Mouse (Mus musculus) macrophage (primary cell): ENCODE data around the gene Micall1. TPM values are rescaled to one million over a fixed set of nuclear protein-coding genes. Genes with fewer than 3 reads are reported as not detected.

Experiments
- H3K27ac ChIP-seq: fragments of 350-480 bp; formaldehyde crosslinking; 2 replicates; pipeline ENCODE4 v1.9.0; 2021
- H3K36me3 ChIP-seq: fragments of 350-480 bp; formaldehyde crosslinking; 2 replicates; pipeline ENCODE4 v1.9.0; 2021; ENCODE audit errors: inconsistent target
- H3K4me3 ChIP-seq: fragments of 350-480 bp; formaldehyde crosslinking; 2 replicates; pipeline ENCODE4 v1.9.0; 2021; ENCODE audit errors: inconsistent target
- H3K79me2 ChIP-seq: fragments of 350-480 bp; formaldehyde crosslinking; 2 replicates; pipeline ENCODE4 v1.9.0; 2021; ENCODE audit errors: inconsistent target
- WGBS: methylation state at CpG from one replicate; pipeline ENCODE4 v1.1.7; 2026; ENCODE audit warnings: inconsistent platforms; ENCODE audit not compliant: missing documents; 5-methylcytosine and 5-hydroxymethylcytosine counted together
- polyA plus RNA-seq: library from polyadenylated mRNA; stranded (reverse); fragments of 250-400 nt; gene quantifications from 3 replicates; pipeline ENCODE4 v1.2.4, GENCODE M21; 2018; ENCODE audit warnings: inconsistent platforms

Gene Micall1
- polyA plus RNA-seq, 1 experiment from 2014 or later = 9.0 TPM

DNA sequence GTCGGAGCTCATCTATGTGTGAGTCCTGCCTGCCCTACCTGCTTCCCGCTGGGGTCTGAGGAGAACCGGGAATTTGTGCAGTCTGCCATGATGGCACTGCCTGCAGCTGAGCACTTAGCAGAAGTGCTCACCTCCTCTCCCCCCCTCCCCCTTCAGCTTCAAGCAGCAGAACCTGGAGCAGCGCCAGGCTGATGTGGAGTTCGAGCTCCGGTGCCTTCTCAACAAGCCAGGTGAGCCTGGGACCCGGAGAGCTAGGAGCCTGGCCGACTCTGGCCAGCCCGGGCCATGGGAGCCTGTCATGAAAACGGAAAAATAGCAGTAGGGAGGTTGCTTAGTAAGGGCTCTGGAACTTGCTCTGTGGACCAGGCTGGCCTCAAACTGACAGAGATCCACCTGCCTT lies 22.1 kb downstream of the Micall1 start:
- Histone ChIP-seq H3K36me3 (peaks cover 56% of the 10 kb centered on the region), H3K4me3 (no peak overlapping the region), H3K27ac (no peak overlapping the region), H3K79me2 (no peaks in the 10 kb centered on the region)
- 95% methylated on average over 9 of the region's 10 CpGs for WGBS

DNA sequence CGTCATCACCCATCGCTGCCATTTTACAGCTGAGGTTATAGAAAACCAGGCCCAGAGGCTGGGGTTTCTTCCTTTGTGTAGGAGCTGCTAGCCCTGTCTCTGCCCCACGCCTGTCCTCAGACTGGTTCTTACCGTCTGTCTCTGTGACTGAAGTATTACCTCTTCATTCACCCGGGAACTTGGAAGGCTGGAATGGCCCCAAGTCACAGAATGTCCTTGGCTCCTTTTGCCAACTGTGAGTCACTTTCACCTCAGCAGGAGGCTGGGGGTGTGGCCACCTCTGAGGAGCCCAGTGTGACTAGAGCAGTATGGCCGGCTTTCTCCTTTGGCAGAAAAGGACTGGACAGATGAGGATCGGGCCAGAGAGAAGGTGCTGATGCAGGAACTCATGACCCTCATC lies 22.7 kb downstream of the Micall1 start:
- H3K27ac ChIP-seq = no peak overlapping the region
- H3K36me3 ChIP-seq = peaks cover 55% of the 10 kb centered on the region
- H3K79me2 ChIP-seq = no peaks in the 10 kb centered on the region
- WGBS = 90% methylated on average over 7 of the region's 7 CpGs
- no peak overlapping the region for H3K4me3 ChIP-seq

DNA sequence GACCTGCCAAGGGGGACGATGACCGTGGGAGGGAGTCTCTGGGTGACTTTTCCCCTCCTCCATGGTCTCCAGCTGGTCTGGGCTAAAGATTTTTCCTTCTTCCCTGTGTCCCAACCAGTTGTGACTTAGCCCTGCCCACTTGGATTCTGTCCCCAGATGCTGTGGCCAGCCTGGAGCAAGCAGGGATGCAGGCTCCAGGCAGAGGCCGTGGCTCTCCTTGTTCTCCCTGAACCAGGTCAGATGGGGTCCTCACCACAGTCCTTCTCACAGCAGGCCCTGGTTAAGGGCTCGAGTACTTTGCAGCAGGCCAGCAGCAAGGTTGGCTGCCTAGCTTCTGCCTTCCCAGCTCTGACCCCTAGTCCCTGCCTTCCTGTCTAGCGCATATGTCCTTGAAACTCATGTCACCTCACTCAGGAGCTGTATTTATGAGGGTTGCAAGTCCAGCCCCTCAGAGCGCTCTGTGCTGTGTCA lies 24.5 kb downstream of the Micall1 start:
- 97% methylated on average over 6 of the region's 6 CpGs for WGBS
- no peaks in the 10 kb centered on the region for H3K79me2 ChIP-seq

DNA sequence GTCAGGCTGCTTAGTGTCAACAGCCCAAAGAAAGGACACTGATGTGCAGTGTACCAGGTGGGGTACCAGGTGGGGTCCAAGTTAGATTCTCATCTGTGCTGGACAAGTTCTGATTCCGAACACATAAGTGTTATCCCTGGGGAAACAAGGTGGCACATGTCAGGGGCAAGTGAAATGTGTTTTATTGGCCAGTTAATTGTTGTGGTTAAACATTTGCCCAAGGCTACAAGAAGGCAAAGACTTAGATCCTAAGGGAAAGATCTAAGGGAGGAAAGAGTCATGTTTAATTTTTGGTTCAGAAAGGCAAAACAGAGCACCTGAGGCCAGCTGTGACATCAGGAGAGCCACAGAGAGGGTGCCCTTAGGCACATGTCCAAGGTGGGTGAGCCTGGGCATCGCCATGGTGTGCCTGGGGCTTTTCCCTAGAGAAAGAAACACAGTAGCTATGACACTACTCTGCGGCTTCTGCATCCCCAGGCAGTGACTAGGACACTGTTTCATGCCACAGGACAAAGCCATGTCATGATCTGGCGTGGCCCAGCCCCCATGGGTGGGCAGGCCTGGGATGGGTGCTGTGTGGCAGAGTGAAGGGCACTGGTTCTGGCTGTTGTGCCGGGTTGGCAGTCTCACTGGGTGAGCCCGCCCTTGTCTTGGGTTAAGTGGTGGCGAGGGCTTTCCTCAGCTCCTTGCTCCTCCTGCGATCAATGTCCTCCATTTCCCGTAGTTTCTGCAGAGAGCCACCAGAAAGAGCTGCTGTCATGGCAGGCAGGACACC lies 26.0 kb downstream of the Micall1 start:
- H3K27ac ChIP-seq = no peak overlapping the region
- WGBS = 94% methylated on average over 9 of the region's 9 CpGs
- no peaks in the 10 kb centered on the region for H3K79me2 ChIP-seq
- H3K36me3 ChIP-seq = peaks cover 36% of the 10 kb centered on the region
- no peak overlapping the region for H3K4me3 ChIP-seq

More for the DNA sequence above, 24.5 kb downstream of the Micall1 start:
- Histone ChIP-seq H3K27ac (no peak overlapping the region), H3K36me3 (peaks cover 41% of the 10 kb centered on the region), H3K4me3 (no peak overlapping the region)

DNA sequence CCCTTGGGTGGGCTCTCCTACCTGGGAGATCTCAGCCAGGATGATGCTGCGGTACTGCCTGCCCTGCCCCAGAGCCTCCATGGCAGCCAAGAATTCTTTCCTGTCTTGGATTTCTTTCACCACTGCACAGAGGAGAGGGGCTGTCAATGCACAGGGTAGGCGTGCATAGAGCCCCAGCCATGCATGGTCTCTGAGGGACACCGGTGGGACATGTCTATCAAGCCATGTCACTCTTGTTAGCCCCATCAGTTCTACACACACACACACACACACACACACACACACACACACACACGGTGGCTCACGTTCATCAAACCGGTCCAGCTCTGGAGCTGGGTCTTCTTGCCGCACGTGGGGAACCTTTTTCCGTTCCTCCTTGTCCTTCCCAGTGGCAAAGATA lies 26.6 kb downstream of the Micall1 start:
- no peak overlapping the region for H3K4me3 ChIP-seq
- H3K36me3 ChIP-seq = peaks cover 30% of the 10 kb centered on the region
- H3K27ac ChIP-seq = no peak overlapping the region
- H3K79me2 ChIP-seq = no peaks in the 10 kb centered on the region
- 82% methylated on average over 9 of the region's 9 CpGs for WGBS

DNA sequence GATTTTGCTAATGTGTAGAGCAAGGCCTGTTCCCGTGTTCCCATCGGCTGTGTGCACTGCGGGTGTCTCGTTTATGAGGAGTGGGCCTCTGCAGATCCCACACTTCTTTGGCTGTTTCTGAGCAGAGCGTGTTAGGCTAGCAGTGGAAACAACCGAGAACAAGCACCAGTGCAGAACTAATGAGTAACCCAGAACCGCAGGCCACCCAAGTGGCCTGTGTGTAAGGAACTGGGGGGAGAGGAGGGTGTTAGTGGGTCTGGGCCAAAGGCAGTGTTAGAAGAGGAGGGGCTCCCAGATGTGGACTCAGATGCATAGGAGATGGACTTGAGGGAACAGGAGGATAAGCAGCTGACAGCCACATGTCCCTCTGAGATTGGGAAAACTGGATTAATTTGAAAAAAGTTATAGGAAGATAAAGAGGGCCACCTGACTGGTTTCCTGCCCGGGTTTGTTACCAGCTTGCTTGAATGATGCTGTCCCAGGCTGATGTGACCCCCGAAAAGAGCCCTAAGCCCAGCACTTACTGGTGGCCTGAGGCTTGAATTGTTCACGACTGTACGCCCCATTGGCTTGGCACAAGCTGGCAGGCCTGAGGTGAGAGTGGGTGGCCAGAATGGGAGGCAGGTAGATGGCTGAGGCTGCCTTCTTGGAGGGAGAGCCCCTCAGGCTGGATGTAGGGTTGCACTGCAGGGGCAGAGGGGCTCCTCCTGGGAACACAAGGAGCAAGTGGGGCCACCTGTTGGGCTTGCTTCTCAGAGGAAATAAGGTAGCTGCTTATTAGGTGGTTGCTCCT lies 27.3 kb downstream of the Micall1 start:
- WGBS = 79% methylated on average over 11 of the region's 11 CpGs
- H3K79me2 ChIP-seq = no peaks in the 10 kb centered on the region
- H3K4me3 ChIP-seq = no peak overlapping the region
- H3K27ac ChIP-seq = no peak overlapping the region
- peaks cover 23% of the 10 kb centered on the region for H3K36me3 ChIP-seq

DNA sequence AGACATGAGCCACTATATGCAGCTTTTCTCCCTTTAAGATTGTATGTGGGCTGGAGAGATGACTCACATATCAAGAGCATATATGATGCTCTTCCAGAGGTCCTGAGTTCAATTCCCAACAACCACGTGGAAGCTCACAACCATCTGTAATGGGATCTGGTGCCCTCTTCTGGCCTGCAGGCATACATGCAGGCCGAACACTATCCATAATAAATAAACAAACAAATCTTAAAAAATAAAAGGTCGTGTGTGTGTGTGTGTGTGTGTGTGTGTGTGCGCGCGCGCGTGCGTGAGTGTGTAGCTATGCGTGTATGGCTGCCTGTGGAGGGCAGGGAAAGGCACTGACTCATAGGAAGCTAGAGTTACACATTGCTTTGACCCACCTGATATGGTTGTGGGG lies 30.9 kb downstream of the Micall1 start:
- no peak overlapping the region for H3K4me3 ChIP-seq

DNA sequence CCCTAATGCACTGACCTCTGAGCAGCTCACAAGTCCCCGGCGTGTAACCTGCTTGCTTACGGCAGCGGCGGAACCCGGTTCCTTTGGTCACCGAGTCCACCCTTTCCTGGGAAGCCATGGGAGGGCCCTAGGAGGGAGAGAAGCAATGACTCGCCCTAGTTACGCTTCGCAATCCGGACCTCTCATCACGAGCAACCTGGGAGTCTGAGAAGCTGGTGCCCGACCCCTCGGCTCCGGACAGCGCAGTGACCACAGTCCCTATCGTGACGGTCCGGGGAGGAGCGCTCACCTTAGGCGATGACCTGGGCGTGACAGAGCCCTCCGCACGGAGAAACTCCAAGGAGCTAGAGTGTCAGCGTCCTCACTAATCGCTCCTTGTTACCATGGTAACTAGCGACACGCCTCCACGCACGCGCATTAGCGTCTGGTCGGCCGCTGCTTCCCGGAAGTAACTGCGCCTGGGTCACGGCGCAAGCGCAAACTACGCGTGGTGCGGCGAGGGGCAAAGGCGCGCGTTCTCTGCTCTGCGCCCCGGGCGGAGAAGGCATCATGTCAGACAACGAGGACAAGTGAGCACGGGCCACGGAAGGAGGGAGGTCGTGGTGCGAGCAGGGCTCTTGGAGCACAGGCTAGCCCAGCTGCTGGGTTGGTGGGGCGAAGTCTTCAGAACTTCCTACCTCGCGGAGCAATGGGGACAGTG lies 32.3 kb downstream of the Micall1 start, which contains the start of the genes Polr2f and 1700088E04Rik:
TSS of gene Polr2f (plus strand) at position 144 of the 700 bp plus-strand sequence.
TSS of gene 1700088E04Rik (minus strand) at position 388 of the 700 bp plus-strand sequence.
- Histone ChIP-seq H3K79me2 (peaks cover 15% of the 10 kb centered on the region), H3K36me3 (peaks cover 17% of the 10 kb centered on the region; the same call in 1 of the 2 replicates), H3K4me3 (peak within 1 kb of the TSS; percentile 97), H3K27ac (peak within 1 kb of the TSS; percentile 42)
- WGBS = under 1% methylated on average over 57 of the region's 57 CpGs

More for the DNA sequence above, 30.9 kb downstream of the Micall1 start:
- WGBS = 45% methylated on average over 9 of the region's 10 CpGs
- Histone ChIP-seq H3K79me2 (peaks cover 15% of the 10 kb centered on the region), H3K36me3 (peaks cover 6% of the 10 kb centered on the region; the same call in 1 of the 2 replicates), H3K27ac (no peak overlapping the region)

DNA sequence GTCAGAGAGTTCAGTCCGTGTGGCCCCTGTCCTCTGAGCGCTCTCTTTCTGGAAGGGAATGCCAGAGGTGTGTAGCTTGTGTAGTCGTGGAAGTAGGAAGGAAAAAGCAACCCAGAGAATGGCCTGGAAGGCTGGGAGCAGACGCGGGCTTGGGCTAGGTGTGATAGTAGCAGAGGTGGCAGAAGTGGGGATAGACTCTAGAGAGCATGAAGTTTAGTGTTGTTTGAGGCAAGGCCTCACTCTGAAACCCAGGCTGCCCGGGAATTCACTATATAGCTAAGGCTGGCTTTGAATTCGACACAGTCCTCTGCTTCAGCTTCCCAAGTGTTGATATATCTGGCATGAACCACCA lies 32.8 kb downstream of the Micall1 start:
- 2% methylated on average over 7 of the region's 7 CpGs for WGBS
- peaks cover 15% of the 10 kb centered on the region for H3K79me2 ChIP-seq
- peaks cover 23% of the 10 kb centered on the region; the same call in 1 of the 2 replicates for H3K36me3 ChIP-seq
- H3K27ac ChIP-seq = peak overlapping the region; percentile 42
- H3K4me3 ChIP-seq = peak overlapping the region; percentile 97

DNA sequence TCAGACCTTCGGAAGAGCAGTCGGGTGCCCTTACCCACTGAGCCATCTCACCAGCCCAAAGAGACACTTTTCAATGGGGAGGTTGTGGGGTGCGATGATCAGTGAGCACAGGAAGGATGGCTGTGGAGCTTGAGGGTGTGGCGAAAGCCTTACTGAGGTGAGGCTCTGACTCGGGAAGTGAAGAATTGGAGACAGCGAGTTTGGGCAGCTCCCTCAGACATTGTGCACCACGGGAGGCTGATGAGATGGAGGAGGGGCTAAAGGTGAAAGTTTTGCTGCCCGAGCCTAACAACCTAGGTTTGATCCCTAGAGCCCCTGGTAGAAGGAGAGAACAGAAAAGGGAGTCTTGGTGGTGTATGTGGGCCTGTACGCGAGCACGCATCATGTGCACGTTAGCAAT lies 34.6 kb downstream of the Micall1 start:
- H3K27ac ChIP-seq = no peak overlapping the region
- H3K4me3 ChIP-seq = no peak overlapping the region
- H3K36me3 ChIP-seq = peaks cover 38% of the 10 kb centered on the region; the same call in 1 of the 2 replicates
- 92% methylated on average over 11 of the region's 12 CpGs for WGBS
- H3K79me2 ChIP-seq = peaks cover 15% of the 10 kb centered on the region

DNA sequence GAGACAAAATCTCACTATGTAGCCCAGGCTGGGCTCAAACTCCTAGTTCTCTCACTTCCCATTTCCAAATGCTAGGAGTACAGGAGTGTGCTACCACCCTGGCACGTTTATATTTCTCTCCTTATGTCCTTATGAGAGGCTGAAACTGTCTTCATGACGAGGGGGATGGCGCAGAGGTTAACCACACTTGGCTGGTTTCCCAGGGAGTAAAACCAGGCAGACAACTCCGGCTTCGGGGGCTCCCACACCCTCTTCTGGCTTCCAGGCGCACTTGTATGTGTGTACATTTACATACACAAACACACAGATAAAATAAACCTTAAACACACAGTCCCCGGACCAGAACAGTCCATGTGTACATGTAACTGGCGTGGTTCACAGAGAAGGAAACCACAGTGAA lies 35.3 kb downstream of the Micall1 start:
- WGBS = 37% methylated on average over 8 of the region's 8 CpGs
- peaks cover 38% of the 10 kb centered on the region; the same call in 1 of the 2 replicates for H3K36me3 ChIP-seq

DNA sequence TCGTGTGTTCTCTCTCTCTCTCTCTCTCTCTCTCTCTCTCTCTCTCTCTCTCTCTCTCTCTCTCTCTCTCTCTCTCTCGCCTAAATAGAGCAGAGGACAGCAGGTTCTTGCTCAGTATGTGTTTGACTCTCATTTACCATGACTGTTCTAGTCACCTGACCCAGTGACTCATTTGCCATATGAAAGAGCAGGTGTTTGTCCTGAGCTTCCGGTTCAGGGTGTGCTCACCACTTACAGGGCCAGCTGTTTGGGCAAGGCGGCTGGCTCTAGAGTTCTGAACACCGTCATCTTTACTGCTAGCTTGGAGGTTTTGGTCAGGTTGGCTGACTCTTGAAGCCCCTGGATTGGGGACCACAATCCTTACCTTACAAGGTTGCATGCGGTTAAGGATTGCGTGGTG lies 36.8 kb downstream of the Micall1 start:
- peaks cover 15% of the 10 kb centered on the region for H3K79me2 ChIP-seq
- no peak overlapping the region for H3K4me3 ChIP-seq
- 90% methylated on average over 6 of the region's 7 CpGs for WGBS
- H3K36me3 ChIP-seq = peaks cover 47% of the 10 kb centered on the region; the same call in 1 of the 2 replicates
- no peak overlapping the region for H3K27ac ChIP-seq

More for the DNA sequence above, 35.3 kb downstream of the Micall1 start:
- H3K27ac ChIP-seq = no peak overlapping the region
- H3K4me3 ChIP-seq = no peak overlapping the region
- peaks cover 15% of the 10 kb centered on the region for H3K79me2 ChIP-seq

DNA sequence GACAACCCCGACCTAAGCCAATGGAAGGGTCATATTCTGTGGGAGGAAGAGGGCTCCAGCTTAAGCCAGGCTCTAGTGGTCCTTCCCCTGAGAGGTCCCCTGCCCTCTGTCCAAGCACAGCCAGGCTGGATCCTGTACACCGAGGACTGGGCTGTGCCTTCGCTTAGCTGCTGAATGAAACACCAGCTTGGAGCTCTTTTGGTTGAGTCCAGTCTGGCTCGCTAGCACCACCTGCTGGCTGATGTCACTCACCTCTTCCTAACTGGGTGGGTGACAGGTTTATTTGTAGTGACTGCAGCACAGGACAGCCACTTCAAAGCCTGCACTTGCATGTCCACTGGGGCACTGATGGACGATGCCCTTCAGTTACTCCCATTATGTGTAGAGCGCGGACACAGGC lies 39.8 kb downstream of the Micall1 start:
- Histone ChIP-seq H3K4me3 (no peak overlapping the region), H3K36me3 (peaks cover 55% of the 10 kb centered on the region; the same call in 1 of the 2 replicates), H3K27ac (no peak overlapping the region), H3K79me2 (no peaks in the 10 kb centered on the region; the same call in 1 of the 2 replicates)
- 56% methylated on average over 7 of the region's 7 CpGs for WGBS

DNA sequence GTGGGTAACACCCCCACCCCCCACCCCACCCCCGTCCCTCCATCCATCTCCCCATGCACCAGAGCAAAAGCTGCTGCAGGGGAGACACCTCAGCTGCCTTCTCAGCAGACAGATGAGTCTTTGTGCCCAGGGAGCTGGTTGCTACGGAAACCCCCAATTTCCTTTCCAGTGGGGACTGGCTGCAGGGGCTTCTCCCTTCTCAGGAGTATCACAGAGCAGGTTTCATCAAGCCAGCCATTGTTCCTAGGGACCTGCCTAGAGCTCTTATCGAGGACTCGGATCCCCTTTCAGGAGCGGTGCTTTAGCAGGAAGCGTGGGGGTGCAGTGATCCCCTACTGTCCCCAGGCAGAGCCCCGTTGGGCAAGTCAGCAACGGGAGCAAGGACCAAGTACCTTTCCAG lies 43.2 kb downstream of the Micall1 start:
- Histone ChIP-seq H3K27ac (no peak overlapping the region), H3K36me3 (peaks cover 29% of the 10 kb centered on the region; the same call in 1 of the 2 replicates), H3K4me3 (no peak overlapping the region), H3K79me2 (no peaks in the 10 kb centered on the region)
- WGBS = 91% methylated on average over 8 of the region's 8 CpGs
